Mouse (Mus musculus): ENCODE data around the gene Gm3415. TPM values are rescaled to one million over a fixed set of nuclear protein-coding genes. Genes with fewer than 3 reads are reported as not detected.
"Not testable (repeated sequence)": the region's sequence is repeated elsewhere in the genome, so short reads cannot be mapped to it uniquely, and the experiment has no call there.

The Gm3415 gene
- total RNA-seq, 1 experiment from 2014 or later, result not detected

- ATAC-seq (ENCODE audit: extremely low read depth, insufficient number of reproducible peaks, low FRiP score, poor library complexity, severe bottlenecking), result no peak
Observed at GRCm38 (mm10) chr5:146597503-146597874, 41.6 kb downstream of the Gm3415 start.

GRCm38 (mm10) chr5:146598215-146599119 is 42.5 kb downstream of the Gm3415 start:
- no peak for ATAC-seq (ENCODE audit: extremely low read depth, insufficient number of reproducible peaks, low FRiP score, poor library complexity, severe bottlenecking)

GRCm38 (mm10) chr5:146599216-146599615 is 43.3 kb downstream of the Gm3415 start:
- not testable (repeated sequence) for ATAC-seq (ENCODE audit: extremely low read depth, insufficient number of reproducible peaks, low FRiP score, poor library complexity, severe bottlenecking)

- ATAC-seq (ENCODE audit: extremely low read depth, insufficient number of reproducible peaks, low FRiP score, poor library complexity, severe bottlenecking), result no peak
Observed at GRCm38 (mm10) chr5:146599970-146600369, 44.0 kb downstream of the Gm3415 start.

GRCm38 (mm10) chr5:146606221-146606620 is 50.3 kb downstream of the Gm3415 start:
- no peak for ATAC-seq (ENCODE audit: extremely low read depth, insufficient number of reproducible peaks, low FRiP score, poor library complexity, severe bottlenecking)

- no peak for ATAC-seq (ENCODE audit: extremely low read depth, insufficient number of reproducible peaks, low FRiP score, poor library complexity, severe bottlenecking)
Observed at GRCm38 (mm10) chr5:146606895-146607294, 51.0 kb downstream of the Gm3415 start.

GRCm38 (mm10) chr5:146607816-146608215 is 51.9 kb downstream of the Gm3415 start:
- no peak for ATAC-seq (ENCODE audit: extremely low read depth, insufficient number of reproducible peaks, low FRiP score, poor library complexity, severe bottlenecking)

Other genes with a start within 250 kb of the Gm3415 start
- not detected in 2 replicates for gene Wasf3, start 171.2 kb upstream of the Gm3415 start, total RNA-seq (2017)
- not detected in 2 replicates for gene Gm6408, start 74.2 kb upstream of the Gm3415 start, total RNA-seq (2017)
- not detected in 2 replicates for gene Gm6370, start 64.8 kb upstream of the Gm3415 start, total RNA-seq (2017)
- not detected in 2 replicates for gene 4930449I24Rik, start 53.7 kb upstream of the Gm3415 start, total RNA-seq (2017)
- not detected in 2 replicates for gene Gm3402, start 42.0 kb upstream of the Gm3415 start, total RNA-seq (2017)
- gene Gm3404, start 30.3 kb upstream of the Gm3415 start, total RNA-seq (2017), result not detected in 2 replicates
- not detected in 2 replicates for gene Gm3409, start 18.5 kb upstream of the Gm3415 start, total RNA-seq (2017)
- gene Gpr12, start 29.1 kb downstream of the Gm3415 start, total RNA-seq (2017), result not detected in 2 replicates
- 42.4 and 51.3 TPM in 2 replicates for gene Usp12, start 238.9 kb downstream of the Gm3415 start, total RNA-seq (2017)

Data from neutrophil, adult 5-6 weeks (primary cell).